Mouse (Mus musculus): ENCODE results near the gene Armc7.
A peak's percentile ranks its signal among the peaks of the same experiment; 100 is the strongest.
"Not testable (repeated sequence)": the region's sequence is repeated elsewhere in the genome, so short reads cannot be mapped to it uniquely, and the experiment has no call there.

Armc7 gene

DNA sequence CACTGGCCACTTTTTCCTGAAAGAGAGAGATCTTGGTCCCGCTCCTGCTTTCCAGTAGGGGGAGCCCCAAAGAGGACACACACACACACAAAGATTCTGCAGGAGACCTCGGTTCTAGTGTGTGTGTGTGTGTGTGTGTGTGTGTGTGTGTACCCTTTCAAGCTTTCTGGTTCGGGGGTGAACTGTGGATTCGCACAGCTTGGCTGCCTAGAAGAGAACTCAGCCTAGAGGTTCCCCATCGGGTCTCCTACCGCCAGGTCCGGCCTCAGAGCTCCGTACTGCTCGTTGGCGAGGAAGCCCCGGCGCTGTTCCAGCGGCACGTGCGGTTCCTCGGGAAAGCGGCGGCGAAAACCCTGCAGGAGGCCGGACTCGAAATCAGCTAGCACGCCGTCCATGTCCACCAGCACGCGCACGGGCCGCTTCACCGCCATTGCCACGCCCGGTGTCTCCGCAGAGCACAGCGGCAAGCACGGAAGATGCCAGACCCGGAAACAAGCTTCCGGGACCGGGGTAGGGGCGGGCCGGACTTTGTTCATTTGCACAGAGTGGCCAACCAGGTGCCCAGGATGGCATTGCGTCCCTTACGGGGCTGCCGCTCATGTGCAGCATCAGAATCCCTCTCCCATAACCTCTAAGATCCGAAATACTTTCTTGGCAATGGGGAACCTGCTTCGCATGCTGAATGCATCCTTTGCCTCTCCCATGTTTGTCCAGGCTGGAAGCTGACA lies 16.1 kb downstream of the Armc7 start, which contains the start of gene Nt5c:
Nt5c (minus strand) TSS at position 507 of the 728 bp plus-strand sequence.
- peak; percentile 88 for DNase-seq (ENCODE audit: low read depth)

DNA sequence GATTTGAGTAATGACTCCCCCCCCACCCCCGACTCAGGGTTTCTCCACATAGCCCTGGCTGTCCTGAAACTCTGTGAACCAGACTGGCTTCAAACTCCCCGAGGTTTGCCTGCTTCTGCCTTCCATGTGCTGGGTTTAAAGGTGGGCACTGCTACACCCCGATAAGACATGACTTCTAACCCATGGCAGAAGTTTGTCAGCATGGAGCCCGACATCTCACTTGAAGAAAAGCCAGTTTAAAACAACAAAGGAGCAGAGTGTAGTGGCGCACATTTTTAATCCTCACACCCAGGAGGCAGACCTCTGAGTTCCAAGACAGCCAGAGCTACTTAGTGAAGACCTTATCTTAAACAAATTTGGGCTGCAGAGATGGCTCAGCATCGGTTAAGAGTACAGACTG lies 16.9 kb downstream of the Armc7 start:
- no peak for DNase-seq (ENCODE audit: low read depth)

GRCm38 (mm10) chr11:115496559-115496958 lies 21.1 kb downstream of the Armc7 start:
- DNase-seq (ENCODE audit: low read depth) = not testable (repeated sequence)

- no peak for DNase-seq (ENCODE audit: low read depth)
These were observed 27.2 kb downstream of the Armc7 start for GRCm38 (mm10) chr11:115502636-115503035.

GRCm38 (mm10) chr11:115506586-115506985 lies 31.1 kb downstream of the Armc7 start:
- no peak for DNase-seq (ENCODE audit: low read depth)

DNA sequence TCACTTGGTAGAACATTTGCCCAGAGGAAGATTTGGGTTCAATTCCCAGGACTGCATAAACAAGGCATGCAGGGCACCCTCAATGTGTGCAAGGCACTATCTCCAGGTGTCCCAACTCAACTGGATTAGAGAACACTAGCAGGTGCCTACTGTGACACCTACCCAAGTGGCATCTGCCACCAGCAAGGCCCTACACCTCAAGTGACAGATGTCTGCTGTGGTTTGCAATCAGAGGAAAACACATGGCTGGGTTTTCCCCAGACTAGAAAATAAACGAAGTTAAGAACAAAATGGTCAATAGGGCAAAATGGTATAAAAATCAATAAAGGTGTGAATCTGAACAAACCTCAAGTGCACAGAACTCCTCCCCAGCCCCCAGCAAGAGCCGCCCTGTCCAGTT lies 32.6 kb downstream of the Armc7 start:
- DNase-seq (ENCODE audit: low read depth) = peak; percentile 69

- DNase-seq (ENCODE audit: low read depth) = no peak
These were observed 34.5 kb downstream of the Armc7 start for GRCm38 (mm10) chr11:115509773-115510506.

- no peak for DNase-seq (ENCODE audit: low read depth)
These were observed 35.0 kb downstream of the Armc7 start for GRCm38 (mm10) chr11:115510507-115510888.

- DNase-seq (ENCODE audit: low read depth) = no peak
These were observed 35.7 kb downstream of the Armc7 start for GRCm38 (mm10) chr11:115511121-115511520.

GRCm38 (mm10) chr11:115512004-115512403 lies 36.5 kb downstream of the Armc7 start:
- peak; percentile 29 for DNase-seq (ENCODE audit: low read depth)

GRCm38 (mm10) chr11:115512407-115513183 lies 37.1 kb downstream of the Armc7 start:
- peak; percentile 69 for DNase-seq (ENCODE audit: low read depth)

- no peak for DNase-seq (ENCODE audit: low read depth)
These were observed 38.1 kb downstream of the Armc7 start for GRCm38 (mm10) chr11:115513271-115514237.

GRCm38 (mm10) chr11:115514238-115514663 lies 38.8 kb downstream of the Armc7 start, which contains the start of gene Jpt1:
Gene Jpt1, minus strand, starts transcription at chr11:115514387.
- DNase-seq (ENCODE audit: low read depth) = peak; percentile 99

DNA sequence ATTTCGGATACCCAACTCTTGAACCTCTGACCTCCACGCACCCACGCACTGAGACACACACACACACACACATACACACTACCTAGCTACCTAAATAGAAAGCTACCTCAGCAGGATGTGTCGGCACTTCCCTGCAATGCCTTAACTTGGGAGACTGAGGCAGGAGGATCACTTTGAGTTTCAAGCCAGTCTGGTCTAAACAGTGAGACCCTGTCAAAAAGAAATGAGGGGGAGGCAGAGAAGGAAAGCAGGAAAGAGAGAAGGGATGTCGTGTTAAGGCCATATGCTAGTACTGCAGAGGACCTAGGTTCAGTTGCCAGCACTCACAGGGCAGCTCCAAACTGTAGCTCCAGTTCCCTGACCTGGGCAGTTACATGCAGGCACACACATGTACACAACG lies 39.6 kb downstream of the Armc7 start:
- peak; percentile 49 for DNase-seq (ENCODE audit: low read depth)

DNA sequence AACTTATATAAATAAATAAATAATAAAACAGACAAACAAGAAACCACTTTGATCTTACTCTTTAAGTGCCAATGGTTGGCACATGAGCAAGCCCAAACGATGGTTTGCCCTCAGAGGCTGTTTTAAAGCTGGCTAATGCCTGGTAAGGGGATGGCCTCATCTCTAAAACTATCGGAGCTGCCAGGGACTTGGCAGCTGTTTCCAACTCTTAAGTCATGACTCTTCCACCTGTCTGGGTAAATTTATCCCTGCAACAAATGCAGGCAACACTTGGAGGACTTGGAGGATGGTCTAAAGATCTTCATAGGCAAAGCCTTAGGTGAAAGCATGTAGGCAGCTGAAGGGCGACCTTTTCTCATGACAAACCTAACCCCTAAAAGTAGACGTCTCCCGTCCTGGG lies 41.5 kb downstream of the Armc7 start:
- DNase-seq (ENCODE audit: low read depth) = no peak

DNA sequence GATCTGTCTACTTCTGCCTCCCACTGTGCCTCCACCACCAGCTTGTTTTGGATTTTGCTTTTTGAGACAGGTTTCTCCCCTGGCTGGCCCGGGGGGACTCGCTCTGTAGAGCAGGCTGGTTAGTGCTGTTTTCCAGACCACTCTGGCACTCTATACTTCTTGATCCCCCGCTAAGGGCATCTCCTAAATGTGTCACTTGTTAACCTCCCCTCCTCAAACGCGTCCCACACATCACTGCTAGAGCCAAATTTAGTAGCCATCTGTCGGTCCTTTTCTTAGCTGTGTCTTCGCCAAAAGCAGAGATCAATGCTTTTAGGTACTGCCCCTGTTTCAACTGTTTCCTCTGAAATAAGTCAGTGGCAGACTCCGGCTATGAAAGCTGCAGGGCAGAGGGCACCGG lies 43.2 kb downstream of the Armc7 start:
- no peak for DNase-seq (ENCODE audit: low read depth)

DNA sequence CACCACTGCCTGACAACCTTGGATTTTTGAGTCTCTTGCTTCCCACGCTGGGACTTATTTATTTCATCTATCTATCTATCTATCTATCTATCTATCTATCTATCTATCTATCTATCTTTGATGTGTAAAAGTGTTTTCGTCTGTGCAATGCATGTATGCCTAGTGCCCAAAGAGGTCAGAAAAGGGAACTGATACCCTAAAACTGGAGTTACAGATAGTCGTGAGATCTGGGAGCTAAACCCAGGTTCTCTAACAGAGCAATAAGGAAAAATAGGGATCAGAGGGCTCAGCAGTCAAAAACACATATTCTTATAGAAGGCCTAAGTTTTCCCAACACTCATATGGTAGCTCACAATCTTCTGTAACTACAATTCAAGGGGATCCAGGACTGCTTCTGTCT lies 44.1 kb downstream of the Armc7 start:
- DNase-seq (ENCODE audit: low read depth) = no peak

- DNase-seq (ENCODE audit: low read depth) = no peak
These were observed 44.8 kb downstream of the Armc7 start for GRCm38 (mm10) chr11:115520218-115520617.

GRCm38 (mm10) chr11:115521080-115521479 lies 45.6 kb downstream of the Armc7 start:
- no peak for DNase-seq (ENCODE audit: low read depth)

GRCm38 (mm10) chr11:115522238-115522637 lies 46.8 kb downstream of the Armc7 start:
- DNase-seq (ENCODE audit: low read depth) = no peak

DNA sequence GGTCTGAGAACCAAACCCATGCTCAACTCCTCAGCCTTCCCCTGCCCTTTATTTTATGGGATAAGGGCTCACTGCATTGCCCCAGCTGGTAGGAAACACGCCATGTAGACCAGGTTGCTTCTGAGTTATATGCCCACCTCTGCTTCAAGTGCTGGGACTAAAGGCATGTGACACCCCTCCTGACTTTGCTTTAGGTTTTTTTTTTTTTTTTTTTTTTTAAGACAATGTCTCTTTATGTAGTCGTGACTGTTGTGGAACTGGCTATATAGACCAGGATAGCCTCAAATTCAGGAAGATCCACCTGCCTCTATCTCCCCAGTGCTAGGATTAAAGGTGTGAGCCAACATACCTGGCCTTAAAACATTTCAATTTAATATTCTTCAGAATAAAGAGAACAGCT lies 47.2 kb downstream of the Armc7 start:
- no peak for DNase-seq (ENCODE audit: low read depth)

All from naive thymus-derived CD4-positive, alpha-beta T cell, adult 2 months (primary cell).